Mouse (Mus musculus) kidney, embryonic 14.5 days (tissue): ENCODE results near the gene Abtb1. TPM values are rescaled to one million over a fixed set of nuclear protein-coding genes. Genes with fewer than 3 reads are reported as not detected.

ENCODE experiments used
- ATAC-seq: fragments of 200-750 bp; cut with Nextera tagmentation; 2 replicates; pipeline ENCODE4 v1.8.0; 2017; ENCODE audit warnings: moderate number of reproducible peaks, mild to moderate bottlenecking, moderate TSS enrichment, moderate library complexity; ENCODE audit not compliant: low FRiP score, low TSS enrichment
- H3K27ac ChIP-seq: fragments of 300-500 bp; sonication (generic); 2 replicates; pipeline ENCODE4 v1.5.1; 2014; ENCODE audit warnings: low read depth, mild to moderate bottlenecking, low read length, moderate library complexity, mixed read lengths
- H3K27me3 ChIP-seq: fragments of 300-500 bp; sonication (generic); 2 replicates; pipeline ENCODE4 v1.6.1; 2014; ENCODE audit warnings: mild to moderate bottlenecking, low read length; ENCODE audit not compliant: control insufficient read depth, insufficient read depth
- H3K36me3 ChIP-seq: fragments of 300-500 bp; sonication (generic); 2 replicates; pipeline ENCODE4 v1.6.1; 2014; ENCODE audit warnings: low read length, mixed read lengths; ENCODE audit not compliant: control insufficient read depth, insufficient read depth
- H3K4me1 ChIP-seq: fragments of 300-500 bp; sonication (generic); 2 replicates; pipeline ENCODE4 v1.6.1; 2014; ENCODE audit warnings: low read length, mixed read lengths; ENCODE audit not compliant: control insufficient read depth, insufficient read depth
- H3K4me2 ChIP-seq: fragments of 300-500 bp; sonication (generic); replicated peaks from 2 replicates; pipeline ENCODE4 v1.6.1; 2014; ENCODE audit warnings: low read depth, mild to moderate bottlenecking, low read length
- H3K4me3 ChIP-seq: fragments of 300-500 bp; sonication (generic); 2 replicates; pipeline ENCODE4 v1.5.1; 2014; ENCODE audit warnings: mild to moderate bottlenecking, low read length
- H3K9ac ChIP-seq: fragments of 300-500 bp; sonication (generic); 2 replicates; pipeline ENCODE4 v1.6.1; 2014; ENCODE audit warnings: low read depth, mild to moderate bottlenecking, low read length, moderate library complexity
- H3K9me3 ChIP-seq: fragments of 300-500 bp; sonication (generic); 2 replicates; pipeline ENCODE4 v1.6.1; 2016; ENCODE audit warnings: low read length; ENCODE audit not compliant: control insufficient read depth
- WGBS: fragments of 180-500 bp; shearing (Covaris S2); extraction: QIAGEN DNeasy Blood & Tissue Kit; methylation state at CpG from one replicate; pipeline ENCODE4 v1.1.7; 2014; 5-methylcytosine and 5-hydroxymethylcytosine counted together
- polyA plus RNA-seq: library from polyadenylated mRNA; unstranded; fragments of >200 nt; fragmentation: Nextera tagmentation; extraction: Ambion mirVana; gene quantifications from 2 replicates; pipeline ENCODE4 v1.2.1, GENCODE M21; 2014

Gene Abtb1
- polyA plus RNA-seq, 1 experiment from 2014 or later = 27.1 TPM

GRCm38 (mm10) chr6:88879471-88879870 lies 37.7 kb upstream of the Abtb1 start:
- Histone ChIP-seq H3K9ac (no peak overlapping the region), H3K27me3 (peaks cover 9% of the 10 kb centered on the region; the same call in 1 of the 2 replicates), H3K9me3 (peaks cover 3% of the 10 kb centered on the region; the same call in 1 of the 2 replicates), H3K4me3 (no peak overlapping the region), H3K4me1 (peaks cover 3% of the 10 kb centered on the region; the same call in 1 of the 2 replicates), H3K27ac (no peak overlapping the region), H3K4me2 (no peak overlapping the region), H3K36me3 (peaks cover 34% of the 10 kb centered on the region)
- no peak for ATAC-seq
- 66% methylated on average over 4 of the region's 4 CpGs for WGBS

GRCm38 (mm10) chr6:88874868-88875508 lies 33.2 kb upstream of the Abtb1 start, which contains the start of gene Podxl2:
Podxl2 (minus strand) TSS chr6:88875044.
- 5% methylated on average over 61 of the region's 63 CpGs for WGBS
- Histone ChIP-seq H3K36me3 (no peaks in the 10 kb centered on the region), H3K4me1 (peaks cover 3% of the 10 kb centered on the region; the same call in 1 of the 2 replicates), H3K4me2 (peak within 1 kb of the TSS; percentile 99), H3K9ac (peak within 1 kb of the TSS; percentile 79), H3K9me3 (peaks cover 3% of the 10 kb centered on the region; the same call in 1 of the 2 replicates), H3K4me3 (peak within 1 kb of the TSS; percentile 63), H3K27ac (no peak within 1 kb of the TSS), H3K27me3 (peaks cover 9% of the 10 kb centered on the region; the same call in 1 of the 2 replicates)
- ATAC-seq = peak; percentile 80

DNA sequence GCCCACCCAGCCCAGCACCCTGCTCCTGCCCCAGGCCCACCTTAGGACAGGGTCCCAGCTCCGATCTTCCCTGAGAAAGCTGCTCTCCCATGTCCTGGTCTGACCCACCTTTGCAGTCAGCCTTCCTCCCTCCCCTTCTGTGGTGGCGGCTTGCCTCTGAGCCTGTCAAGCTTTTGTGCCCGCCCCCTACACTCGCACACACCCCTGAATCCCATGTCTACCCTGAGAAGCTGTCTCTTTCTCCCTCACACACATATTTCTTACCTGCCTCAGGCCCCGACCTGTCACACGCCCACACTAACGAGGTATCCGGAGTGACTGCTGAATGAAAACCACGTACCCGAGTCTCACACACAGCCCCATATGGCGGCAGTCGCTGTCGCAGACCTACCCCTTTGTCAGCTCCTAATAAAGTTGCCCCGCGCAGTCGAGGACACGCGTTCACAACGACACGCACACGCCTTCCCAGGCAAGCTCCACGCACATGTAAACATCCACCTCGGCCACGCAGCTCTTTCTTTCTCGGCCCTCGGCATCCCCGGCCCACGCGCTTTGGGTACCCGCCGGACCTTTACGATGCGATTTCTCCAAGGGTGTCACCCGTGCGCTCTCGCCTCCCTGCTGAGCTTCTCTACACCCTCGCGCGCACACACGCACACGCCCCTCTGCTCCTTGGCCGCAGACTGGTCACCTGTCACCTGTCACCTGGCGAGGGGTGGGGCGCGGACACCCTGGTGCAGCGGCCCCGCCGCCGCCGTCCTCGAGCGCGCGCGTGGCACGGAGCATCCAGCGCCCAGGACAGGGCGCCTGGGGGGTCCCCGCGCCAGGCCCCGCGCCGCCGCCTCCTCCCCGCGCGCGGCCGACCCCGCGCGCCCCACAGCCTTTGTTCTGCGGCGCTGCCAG lies 32.4 kb upstream of the Abtb1 start:
- no peaks in the 10 kb centered on the region for H3K36me3 ChIP-seq

DNA sequence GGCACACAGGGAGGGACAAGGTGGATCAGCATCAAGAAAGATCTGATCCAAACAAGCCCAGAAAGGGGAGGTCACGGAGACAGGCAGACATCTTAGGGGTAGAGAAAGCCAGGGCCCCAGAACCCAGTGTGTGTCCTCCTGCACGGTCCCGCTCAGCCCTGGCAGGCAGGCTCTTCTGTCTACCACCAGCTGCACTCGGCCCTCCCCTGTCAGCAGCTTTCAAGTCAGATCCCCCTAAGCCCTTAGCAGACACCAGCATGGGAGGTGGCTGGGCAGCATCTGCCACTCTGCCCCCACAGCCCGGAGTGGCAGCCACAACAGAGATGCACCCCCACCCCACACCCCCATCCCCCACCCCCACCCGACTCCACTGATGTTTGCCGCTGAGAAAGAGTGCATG lies 31.0 kb upstream of the Abtb1 start:
- Histone ChIP-seq H3K36me3 (no peaks in the 10 kb centered on the region), H3K9me3 (peaks cover 3% of the 10 kb centered on the region; the same call in 1 of the 2 replicates), H3K27me3 (peaks cover 9% of the 10 kb centered on the region; the same call in 1 of the 2 replicates), H3K4me1 (peaks cover 3% of the 10 kb centered on the region; the same call in 1 of the 2 replicates), H3K27ac (no peak overlapping the region), H3K4me2 (no peak overlapping the region), H3K9ac (no peak overlapping the region), H3K4me3 (no peak overlapping the region)
- ATAC-seq = no peak
- 55% methylated on average over 7 of the region's 7 CpGs for WGBS

More for the DNA sequence above, 32.4 kb upstream of the Abtb1 start:
- 2% methylated on average over 60 of the region's 74 CpGs for WGBS
- peaks cover 9% of the 10 kb centered on the region; the same call in 1 of the 2 replicates for H3K27me3 ChIP-seq
- peak overlapping the region; percentile 63 for H3K4me3 ChIP-seq
- H3K27ac ChIP-seq = no peak overlapping the region
- H3K4me1 ChIP-seq = peaks cover 3% of the 10 kb centered on the region; the same call in 1 of the 2 replicates
- H3K9me3 ChIP-seq = peaks cover 3% of the 10 kb centered on the region; the same call in 1 of the 2 replicates
- peak overlapping the region; percentile 99 for H3K4me2 ChIP-seq
- peak overlapping the region; percentile 79 for H3K9ac ChIP-seq
- peak; percentile 63 for ATAC-seq

GRCm38 (mm10) chr6:88871546-88871945 lies 29.8 kb upstream of the Abtb1 start:
- no peak overlapping the region for H3K27ac ChIP-seq
- no peaks in the 10 kb centered on the region for H3K36me3 ChIP-seq
- WGBS = 59% methylated on average over 8 of the region's 8 CpGs
- H3K4me3 ChIP-seq = no peak overlapping the region
- H3K9ac ChIP-seq = no peak overlapping the region
- H3K27me3 ChIP-seq = peaks cover 9% of the 10 kb centered on the region; the same call in 1 of the 2 replicates
- no peak overlapping the region for H3K4me2 ChIP-seq
- ATAC-seq = no peak
- peaks cover 3% of the 10 kb centered on the region; the same call in 1 of the 2 replicates for H3K4me1 ChIP-seq
- H3K9me3 ChIP-seq = peaks cover 3% of the 10 kb centered on the region; the same call in 1 of the 2 replicates

- WGBS = 73% methylated on average over 4 of the region's 4 CpGs
- Histone ChIP-seq H3K4me3 (no peak overlapping the region), H3K4me2 (no peak overlapping the region), H3K27me3 (peaks cover 5% of the 10 kb centered on the region; the same call in 1 of the 2 replicates), H3K4me1 (peaks cover 3% of the 10 kb centered on the region; the same call in 1 of the 2 replicates), H3K36me3 (no peaks in the 10 kb centered on the region), H3K9me3 (peaks cover 3% of the 10 kb centered on the region; the same call in 1 of the 2 replicates), H3K27ac (no peak overlapping the region), H3K9ac (no peak overlapping the region)
- no peak for ATAC-seq
Observed at GRCm38 (mm10) chr6:88870594-88870993, 28.8 kb upstream of the Abtb1 start.

GRCm38 (mm10) chr6:88869459-88869858 lies 27.7 kb upstream of the Abtb1 start:
- H3K9ac ChIP-seq = no peak overlapping the region
- H3K9me3 ChIP-seq = no peaks in the 10 kb centered on the region
- no peak overlapping the region for H3K27ac ChIP-seq
- no peaks in the 10 kb centered on the region for H3K4me1 ChIP-seq
- no peak overlapping the region for H3K4me3 ChIP-seq
- no peak for ATAC-seq
- peaks cover 4% of the 10 kb centered on the region; the same call in 1 of the 2 replicates for H3K36me3 ChIP-seq
- WGBS = 88% methylated on average over 7 of the region's 7 CpGs
- no peak overlapping the region for H3K4me2 ChIP-seq
- no peaks in the 10 kb centered on the region for H3K27me3 ChIP-seq

DNA sequence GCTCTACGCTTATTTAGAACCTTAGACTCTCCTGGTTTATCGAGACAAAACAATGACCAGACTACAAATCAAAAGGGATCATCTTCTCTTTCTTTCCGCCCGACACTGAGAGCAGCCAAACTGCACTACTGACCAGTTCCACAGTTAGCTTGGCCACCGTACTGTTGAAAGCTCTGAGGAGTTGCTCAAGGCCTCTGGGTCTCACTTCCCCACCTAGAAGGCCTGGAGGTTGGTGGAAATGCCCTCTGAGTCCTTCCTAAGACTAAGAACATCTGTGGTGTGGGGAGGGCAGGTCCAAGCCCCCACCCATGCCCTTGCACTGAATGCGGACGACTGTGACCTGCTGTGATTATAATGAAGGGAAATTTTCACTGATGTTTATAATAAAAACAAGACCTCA lies 23.9 kb upstream of the Abtb1 start:
- no peak for ATAC-seq
- Histone ChIP-seq H3K4me3 (no peak overlapping the region), H3K9me3 (peaks cover 3% of the 10 kb centered on the region; the same call in 1 of the 2 replicates), H3K27me3 (no peaks in the 10 kb centered on the region), H3K4me1 (no peaks in the 10 kb centered on the region), H3K27ac (no peak overlapping the region), H3K36me3 (peaks cover 11% of the 10 kb centered on the region; the same call in 1 of the 2 replicates), H3K9ac (no peak overlapping the region), H3K4me2 (no peak overlapping the region)
- 83% methylated on average over 7 of the region's 7 CpGs for WGBS
